ENCODE assay signal across 7 mouse cellular contexts in genomic region chr17:65869720-65870119, GRCm38 (mm10).
"Had no signal": no experiment of that assay in that cellular context is flagged by ENCODE, and none has a peak within 500 bp of the region (broad histone marks: within the 10 kb centered on the region; RNA-seq: fewer than 3 reads in every experiment).

No protein-coding gene starts in this region.

- H3K4me2 ChIP-seq: liver, embryonic 11.5 days; liver, embryonic 15.5 days; midbrain, embryonic 12.5 days; neural tube, embryonic 13.5 days had no signal

- H3K27me3 ChIP-seq: liver, embryonic 15.5 days; midbrain, embryonic 12.5 days; neural tube, embryonic 13.5 days had no signal

- H3K9ac ChIP-seq: liver, embryonic 15.5 days; midbrain, embryonic 12.5 days; neural tube, embryonic 13.5 days had no signal

- ATAC-seq: midbrain, embryonic 16.5 days had no signal

- H3K4me3 ChIP-seq: layer of hippocampus, adult 2 months; limb, embryonic 10.5 days; liver, embryonic 15.5 days; midbrain, embryonic 12.5 days; neural tube, embryonic 13.5 days had no signal

- H3K27ac ChIP-seq: layer of hippocampus, adult 2 months; limb, embryonic 10.5 days; liver, embryonic 15.5 days; midbrain, embryonic 12.5 days; neural tube, embryonic 13.5 days had no signal

- H3K9me3 ChIP-seq: limb, embryonic 10.5 days; liver, embryonic 15.5 days; midbrain, embryonic 12.5 days; neural tube, embryonic 13.5 days had no signal
